ENCODE assay signal across 12 mouse cellular contexts in genomic region chr2:61490436-61491109, GRCm38 (mm10).
DNase-seq lines count a peak whose midpoint lies in the region; ATAC-seq and TF ChIP-seq lines count a peak whose summit lies in the region.
"Had no signal": no experiment of that assay in that cellular context is flagged by ENCODE, and none has a peak within 500 bp of the region (broad histone marks: within the 10 kb centered on the region; RNA-seq: fewer than 3 reads in every experiment).

No protein-coding gene starts in this region.

- no peaks in the 10 kb centered on the region for H3K36me3 ChIP-seq in forebrain, embryonic 11.5 days (ENCODE audit: control insufficient read depth, insufficient read depth, low read length)
- H3K36me3 ChIP-seq in forebrain, embryonic 10.5 days (replicated peaks): no peaks in the 10 kb centered on the region
- H3K36me3 ChIP-seq in testis, adult 2 months (ENCODE audit: control insufficient read depth, insufficient read depth, low read length): no peaks in the 10 kb centered on the region
- H3K36me3 ChIP-seq: neural tube, embryonic 15.5 days had no signal

- TF ChIP-seq CTCF in testis, adult 2 months (IDR thresholded peaks at IDR 0.05; ENCODE audit: control insufficient read depth, insufficient read depth, insufficient replicate concordance, low read depth, low read length): peak; percentile 80; the same call in 1 of the 2 replicates
- TF ChIP-seq CTCF in cortical plate, adult 2 months (IDR thresholded peaks at IDR 0.05; ENCODE audit: extremely low read depth, insufficient read depth, low read length): 0 out of 2 replicates have a peak, but pooled peaks have one; percentile 11

- H3K27ac ChIP-seq in forebrain, embryonic 11.5 days (ENCODE audit: low read depth, low read length): no peak overlapping the region
- H3K27ac ChIP-seq in forebrain, embryonic 10.5 days: no peak overlapping the region
- no peak overlapping the region for H3K27ac ChIP-seq in testis, adult 2 months (ENCODE audit: control insufficient read depth, insufficient read depth, low read depth, low read length)
- H3K27ac ChIP-seq in cortical plate, adult 2 months (ENCODE audit: insufficient read depth, low read length): no peak overlapping the region
- H3K27ac ChIP-seq: neural tube, embryonic 15.5 days had no signal

- no peak overlapping the region for H3K4me3 ChIP-seq in forebrain, embryonic 11.5 days (ENCODE audit: low read depth, low read length)
- no peak overlapping the region for H3K4me3 ChIP-seq in forebrain, embryonic 10.5 days
- H3K4me3 ChIP-seq in testis, adult 2 months (ENCODE audit: control insufficient read depth, low read depth, low read length): no peak overlapping the region
- no peak overlapping the region for H3K4me3 ChIP-seq in cortical plate, adult 2 months (ENCODE audit: insufficient read depth, low read length)
- H3K4me3 ChIP-seq: neural tube, embryonic 15.5 days had no signal

- no peaks in the 10 kb centered on the region for H3K27me3 ChIP-seq in forebrain, embryonic 11.5 days (ENCODE audit: control insufficient read depth, insufficient read depth, low read length)
- H3K27me3 ChIP-seq in forebrain, embryonic 10.5 days (ENCODE audit: poor library complexity, severe bottlenecking): 0 out of 2 replicates have a peak, but pooled peaks cover 6% of the 10 kb centered on the region
- H3K27me3 ChIP-seq in testis, adult 2 months (ENCODE audit: control insufficient read depth, insufficient read depth, low read length): no peaks in the 10 kb centered on the region
- H3K27me3 ChIP-seq: neural tube, embryonic 15.5 days had no signal

- ATAC-seq in forebrain, embryonic 11.5 days (replicated peaks; ENCODE audit: low FRiP score): no peak
- ATAC-seq: forebrain, embryonic 14.5 days had no signal

- H3K4me1 ChIP-seq in forebrain, embryonic 11.5 days (replicated peaks; ENCODE audit: control insufficient read depth, insufficient read depth, low read length): no peaks in the 10 kb centered on the region
- 0 out of 2 replicates have a peak, but pooled peaks cover 2% of the 10 kb centered on the region for H3K4me1 ChIP-seq in forebrain, embryonic 10.5 days
- H3K4me1 ChIP-seq in testis, adult 2 months (ENCODE audit: control insufficient read depth, insufficient read depth, low read length): no peaks in the 10 kb centered on the region
- H3K4me1 ChIP-seq in cortical plate, adult 2 months (ENCODE audit: control insufficient read depth, insufficient read depth, low read length): no peaks in the 10 kb centered on the region

- no peaks in the 10 kb centered on the region for H3K9me3 ChIP-seq in forebrain, embryonic 11.5 days (ENCODE audit: control insufficient read depth, low read length)
- H3K9me3 ChIP-seq in forebrain, embryonic 10.5 days: no peaks in the 10 kb centered on the region
- H3K9me3 ChIP-seq: neural tube, embryonic 15.5 days had no signal

- peak; percentile 51 for DNase-seq in forebrain, embryonic 11.5 days (ENCODE audit: low spot score)
- no peak for DNase-seq in forebrain, embryonic 10.5 days (ENCODE audit: extremely low spot score, low spot score)
- no peak for DNase-seq in testis, postnatal 10 days (ENCODE audit: low spot score)
- DNase-seq in thymus, postnatal 4 days: peak; percentile 52
- no peak for DNase-seq in left cerebral cortex, postnatal 4 days
- DNase-seq in layer of hippocampus, adult 18-20 months (ENCODE audit: low spot score in 2 of 2): no peak
- DNase-seq: cerebellum, adult 9-11 months; lung, postnatal 4 days had no signal

- H3K4me2 ChIP-seq in forebrain, embryonic 11.5 days (ENCODE audit: low read depth, low read length, severe bottlenecking): no peak overlapping the region
- H3K4me2 ChIP-seq: neural tube, embryonic 15.5 days had no signal

- WGBS in forebrain, embryonic 11.5 days: 88% methylated on average over 10 of the region's 10 CpGs
- WGBS in forebrain, embryonic 10.5 days: 89% methylated on average over 10 of the region's 10 CpGs

- intact Hi-C loops in left cerebral cortex, postnatal 4 days (cut with DNase I): no loop called here

- TF ChIP-seq POLR2A in testis, adult 2 months (IDR thresholded peaks at IDR 0.05; ENCODE audit: control insufficient read depth, low read depth, low read length): no peak
- no peak for TF ChIP-seq POLR2A in cortical plate, adult 2 months (IDR thresholded peaks at IDR 0.05; ENCODE audit: extremely low read depth, insufficient read depth, low read length)

- no peak overlapping the region for H3K9ac ChIP-seq in forebrain, embryonic 11.5 days (ENCODE audit: low read length)
- H3K9ac ChIP-seq: neural tube, embryonic 15.5 days had no signal

Comparison
In these comparisons a context has a peak if more than half of its experiments do, and no peak if none do; other contexts are left out.
1. DNase-seq: peak in forebrain, embryonic 11.5 days (single experiment) and thymus, postnatal 4 days (single experiment); none in forebrain, embryonic 10.5 days (single experiment), testis, postnatal 10 days (single experiment), left cerebral cortex, postnatal 4 days (single experiment) and layer of hippocampus, adult 18-20 months (0 of 2).